Mouse (Mus musculus): ENCODE data around the gene Lrp10.

The Lrp10 gene

GRCm38 (mm10) chr14:54457907-54458569 lies 5.9 kb upstream of the Lrp10 start:
- H3K27me3 ChIP-seq (ENCODE audit: insufficient read depth, low read length): no peaks in the 10 kb centered on the region
- no peaks in the 10 kb centered on the region for H3K36me3 ChIP-seq (ENCODE audit: insufficient read depth, low read length)
- TF ChIP-seq NANOG (IDR thresholded peaks at IDR 0.05; ENCODE audit: borderline replicate concordance, low read length) (no peak), CTCF (conservative IDR thresholded peaks at IDR 0.05; ENCODE audit: low read length) (no peak), POU5F1 (IDR thresholded peaks at IDR 0.05; ENCODE audit: borderline replicate concordance, low read length) (no peak)
- peaks cover 6% of the 10 kb centered on the region for H3K4me1 ChIP-seq (replicated peaks; ENCODE audit: low read depth, low read length)
- no peak overlapping the region for H3K4me3 ChIP-seq (replicated peaks; ENCODE audit: low read length)
- no peaks in the 10 kb centered on the region for H3K9me3 ChIP-seq (ENCODE audit: low read length)

DNA sequence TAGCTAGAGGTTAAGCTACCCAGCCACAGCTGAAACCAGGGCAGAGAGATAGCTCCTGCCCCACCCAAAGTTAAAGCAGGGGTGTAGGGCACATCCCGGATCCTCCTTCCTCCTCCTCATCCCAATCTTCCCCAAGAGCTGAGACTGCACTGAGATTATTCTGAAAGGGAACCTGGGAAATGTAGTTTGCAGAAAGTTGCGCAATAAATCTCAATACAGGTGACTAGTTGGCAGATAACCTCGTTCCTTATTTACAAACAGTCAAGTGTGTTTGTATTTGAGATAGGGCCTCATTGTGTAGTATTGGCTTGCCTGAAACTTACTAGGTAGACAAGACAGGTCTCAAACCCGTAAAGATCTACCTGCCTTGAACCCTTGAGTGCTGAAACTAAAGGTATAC lies 1.8 kb upstream of the Lrp10 start:
- Histone ChIP-seq H3K27me3 (ENCODE audit: insufficient read depth, low read length) (no peaks in the 10 kb centered on the region), H3K9me3 (ENCODE audit: low read length) (no peaks in the 10 kb centered on the region), H3K4me1 (replicated peaks; ENCODE audit: low read depth, low read length) (peaks cover 18% of the 10 kb centered on the region), H3K36me3 (ENCODE audit: insufficient read depth, low read length) (peaks cover 16% of the 10 kb centered on the region), H3K4me3 (replicated peaks; ENCODE audit: low read length) (no peak overlapping the region)
- no peak for TF ChIP-seq NANOG (IDR thresholded peaks at IDR 0.05; ENCODE audit: borderline replicate concordance, low read length)
- no peak for TF ChIP-seq POU5F1 (IDR thresholded peaks at IDR 0.05; ENCODE audit: borderline replicate concordance, low read length)
- no peak for TF ChIP-seq CTCF (conservative IDR thresholded peaks at IDR 0.05; ENCODE audit: low read length)

GRCm38 (mm10) chr14:54463108-54463958 lies 604 bp upstream of the Lrp10 start:
- no peaks in the 10 kb centered on the region for H3K9me3 ChIP-seq (ENCODE audit: low read length)
- peaks cover 30% of the 10 kb centered on the region for H3K4me1 ChIP-seq (replicated peaks; ENCODE audit: low read depth, low read length)
- no peaks in the 10 kb centered on the region for H3K27me3 ChIP-seq (ENCODE audit: insufficient read depth, low read length)
- H3K4me3 ChIP-seq (replicated peaks; ENCODE audit: low read length): peak overlapping the region; percentile 96
- TF ChIP-seq NANOG (IDR thresholded peaks at IDR 0.05; ENCODE audit: borderline replicate concordance, low read length) (no peak), CTCF (conservative IDR thresholded peaks at IDR 0.05; ENCODE audit: low read length) (no peak), POU5F1 (IDR thresholded peaks at IDR 0.05; ENCODE audit: borderline replicate concordance, low read length) (no peak)
- peaks cover 28% of the 10 kb centered on the region for H3K36me3 ChIP-seq (ENCODE audit: insufficient read depth, low read length)

DNA sequence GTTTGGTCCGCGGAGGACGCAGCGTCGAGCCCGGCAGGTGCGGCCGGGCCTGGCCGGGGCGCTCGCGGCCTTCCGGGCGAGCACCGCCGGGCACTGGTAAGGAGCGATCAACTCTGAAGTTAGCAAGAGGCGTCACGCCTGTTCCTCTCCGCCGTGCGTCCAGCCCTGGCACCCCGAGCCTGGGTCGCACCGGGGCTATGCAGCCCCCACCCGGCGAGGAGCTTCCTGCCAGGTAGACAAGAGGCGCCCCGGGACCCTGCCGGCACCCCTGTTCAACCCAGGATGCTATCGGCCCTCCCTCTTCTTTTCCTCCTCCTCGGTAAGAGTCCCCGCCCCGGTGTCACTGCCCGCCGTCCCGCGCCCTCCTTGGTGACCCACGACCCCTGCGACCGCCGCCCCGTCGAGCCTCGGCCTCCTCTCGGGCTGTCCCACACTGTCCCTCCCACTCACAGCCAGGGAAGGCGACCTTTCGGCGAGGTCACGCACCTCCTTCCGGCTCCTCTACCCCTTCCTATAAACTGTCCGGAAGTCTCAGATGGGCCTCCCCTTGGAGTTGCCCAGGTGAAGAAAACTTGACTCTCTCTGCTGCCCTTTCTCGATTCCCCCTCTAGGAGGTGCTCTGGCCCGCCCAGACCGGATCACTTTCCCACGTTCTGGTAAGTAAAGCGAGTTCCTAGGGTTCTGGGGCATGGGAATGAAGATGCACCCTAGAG lies 512 bp downstream of the Lrp10 start:
- Histone ChIP-seq H3K36me3 (ENCODE audit: insufficient read depth, low read length) (peaks cover 39% of the 10 kb centered on the region), H3K4me3 (replicated peaks; ENCODE audit: low read length) (peak overlapping the region; percentile 96), H3K4me1 (replicated peaks; ENCODE audit: low read depth, low read length) (peaks cover 41% of the 10 kb centered on the region), H3K27me3 (ENCODE audit: insufficient read depth, low read length) (no peaks in the 10 kb centered on the region), H3K9me3 (ENCODE audit: low read length) (no peaks in the 10 kb centered on the region)
- TF ChIP-seq POU5F1 (IDR thresholded peaks at IDR 0.05; ENCODE audit: borderline replicate concordance, low read length): no peak
- no peak for TF ChIP-seq NANOG (IDR thresholded peaks at IDR 0.05; ENCODE audit: borderline replicate concordance, low read length)
- TF ChIP-seq CTCF (conservative IDR thresholded peaks at IDR 0.05; ENCODE audit: low read length): peak; percentile 56

GRCm38 (mm10) chr14:54471467-54471866 lies 7.5 kb downstream of the Lrp10 start:
- Histone ChIP-seq H3K27me3 (ENCODE audit: insufficient read depth, low read length) (peaks cover 18% of the 10 kb centered on the region), H3K36me3 (ENCODE audit: insufficient read depth, low read length) (peaks cover 44% of the 10 kb centered on the region), H3K9me3 (ENCODE audit: low read length) (no peaks in the 10 kb centered on the region), H3K4me1 (replicated peaks; ENCODE audit: low read depth, low read length) (peaks cover 39% of the 10 kb centered on the region), H3K4me3 (replicated peaks; ENCODE audit: low read length) (no peak overlapping the region)
- no peak for TF ChIP-seq CTCF (conservative IDR thresholded peaks at IDR 0.05; ENCODE audit: low read length)
- TF ChIP-seq NANOG (IDR thresholded peaks at IDR 0.05; ENCODE audit: borderline replicate concordance, low read length): no peak
- no peak for TF ChIP-seq POU5F1 (IDR thresholded peaks at IDR 0.05; ENCODE audit: borderline replicate concordance, low read length)

GRCm38 (mm10) chr14:54472671-54473070 lies 8.7 kb downstream of the Lrp10 start:
- H3K27me3 ChIP-seq (ENCODE audit: insufficient read depth, low read length): peaks cover 30% of the 10 kb centered on the region
- no peak overlapping the region for H3K4me3 ChIP-seq (replicated peaks; ENCODE audit: low read length)
- TF ChIP-seq POU5F1 (IDR thresholded peaks at IDR 0.05; ENCODE audit: borderline replicate concordance, low read length) (no peak), NANOG (IDR thresholded peaks at IDR 0.05; ENCODE audit: borderline replicate concordance, low read length) (no peak), CTCF (conservative IDR thresholded peaks at IDR 0.05; ENCODE audit: low read length) (no peak)
- peaks cover 43% of the 10 kb centered on the region for H3K4me1 ChIP-seq (replicated peaks; ENCODE audit: low read depth, low read length)
- peaks cover 32% of the 10 kb centered on the region for H3K36me3 ChIP-seq (ENCODE audit: insufficient read depth, low read length)
- no peaks in the 10 kb centered on the region for H3K9me3 ChIP-seq (ENCODE audit: low read length)

DNA sequence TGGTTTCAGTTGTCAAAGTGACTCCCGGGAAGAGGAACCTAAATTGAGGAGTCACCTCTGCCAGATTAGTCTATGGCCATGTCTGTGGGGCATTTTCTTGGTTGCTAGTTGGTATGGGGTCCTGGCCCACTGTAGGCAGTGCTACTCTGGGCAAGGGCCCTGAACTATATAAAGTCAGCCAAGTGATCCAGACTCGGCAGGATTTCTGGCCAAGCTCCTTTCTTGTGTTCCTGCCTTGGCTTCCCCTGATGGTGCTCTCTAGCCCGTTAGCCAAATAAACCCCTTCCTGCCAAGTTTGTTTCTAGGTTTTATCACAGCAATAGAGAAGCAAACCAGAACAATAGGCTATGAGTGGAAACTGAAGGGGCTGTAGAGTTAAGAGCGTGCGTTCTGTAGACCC lies 10.8 kb downstream of the Lrp10 start:
- TF ChIP-seq CTCF (conservative IDR thresholded peaks at IDR 0.05; ENCODE audit: low read length) (no peak), POU5F1 (IDR thresholded peaks at IDR 0.05; ENCODE audit: borderline replicate concordance, low read length) (no peak), NANOG (IDR thresholded peaks at IDR 0.05; ENCODE audit: borderline replicate concordance, low read length) (no peak)
- Histone ChIP-seq H3K9me3 (ENCODE audit: low read length) (no peaks in the 10 kb centered on the region), H3K27me3 (ENCODE audit: insufficient read depth, low read length) (peaks cover 49% of the 10 kb centered on the region), H3K4me3 (replicated peaks; ENCODE audit: low read length) (no peak overlapping the region), H3K4me1 (replicated peaks; ENCODE audit: low read depth, low read length) (peaks cover 31% of the 10 kb centered on the region), H3K36me3 (ENCODE audit: insufficient read depth, low read length) (peaks cover 11% of the 10 kb centered on the region)

Measured in E14TG2a.4 (cell line).